Mouse (Mus musculus): ENCODE results near the gene Prss42. TPM values are rescaled to one million over a fixed set of nuclear protein-coding genes. Genes with fewer than 3 reads are reported as not detected.

The Prss42 gene
- not detected in 2 replicates for polyA plus RNA-seq (2015; fragmentation: Nextera tagmentation; extraction: Ambion mirVana)

DNA sequence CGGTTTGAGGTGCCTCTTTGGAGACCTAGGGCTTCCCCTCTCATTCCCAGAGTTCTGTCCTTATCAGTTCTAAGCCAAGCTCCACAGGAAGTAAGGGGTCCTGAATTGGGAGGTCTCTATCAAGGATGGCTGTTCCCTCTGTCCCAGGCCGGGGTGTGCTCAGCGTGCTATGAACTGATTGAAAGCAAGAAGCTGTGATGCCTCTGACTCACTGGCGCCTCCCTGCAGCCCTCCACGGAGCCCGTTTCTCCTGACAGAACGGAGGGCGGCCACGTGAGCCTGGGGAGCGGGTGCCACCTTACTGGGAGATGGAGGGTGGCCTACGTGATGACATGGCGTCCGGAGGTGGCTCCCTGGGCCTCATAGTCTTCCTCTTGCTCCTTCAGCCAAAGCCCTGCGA lies at the start of gene Prss42:
Prss42 (plus strand) TSS at position 301 of the 400 bp plus-strand sequence.
- no peak for ATAC-seq (ENCODE audit: low read depth)
- no peak within 1 kb of the TSS for H3K9ac ChIP-seq
- H3K9me3 ChIP-seq = no peaks in the 10 kb centered on the region
- H3K27me3 ChIP-seq = no peaks in the 10 kb centered on the region
- no peak within 1 kb of the TSS for H3K4me3 ChIP-seq
- 96% methylated on average over 14 of the region's 14 CpGs for WGBS
- H3K4me1 ChIP-seq (replicated peaks) = no peaks in the 10 kb centered on the region
- no peaks in the 10 kb centered on the region for H3K36me3 ChIP-seq
- H3K27ac ChIP-seq (replicated peaks) = no peak within 1 kb of the TSS
- H3K4me2 ChIP-seq = no peak within 1 kb of the TSS

DNA sequence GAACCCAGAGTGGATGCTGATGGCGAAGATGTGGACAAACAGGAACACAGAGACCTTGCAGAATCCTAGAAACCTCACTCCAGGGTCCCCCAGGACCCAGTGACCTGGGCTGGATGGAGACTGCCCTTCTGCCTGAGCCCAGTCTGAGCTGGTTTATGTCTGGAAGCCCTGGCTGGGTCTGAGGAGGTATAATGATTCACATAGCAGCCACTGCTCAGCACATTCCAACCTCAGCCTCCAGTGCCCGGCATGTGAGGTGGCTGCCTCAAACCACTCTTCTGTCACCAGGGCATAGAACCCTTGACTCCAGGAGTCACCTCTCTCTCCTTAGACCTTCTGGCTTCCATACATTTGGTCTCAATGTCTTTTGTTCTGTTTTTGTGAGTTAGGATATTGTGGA lies 49.5 kb upstream of the Prss42 start:
- peaks cover 5% of the 10 kb centered on the region; the same call in 1 of the 2 replicates for H3K4me1 ChIP-seq (replicated peaks)
- no peaks in the 10 kb centered on the region for H3K9me3 ChIP-seq
- H3K27ac ChIP-seq (replicated peaks) = no peak overlapping the region
- H3K36me3 ChIP-seq = no peaks in the 10 kb centered on the region
- 82% methylated on average over 2 of the region's 2 CpGs for WGBS
- H3K27me3 ChIP-seq = peaks cover 18% of the 10 kb centered on the region
- ATAC-seq (ENCODE audit: low read depth) = no peak
- no peak overlapping the region for H3K4me3 ChIP-seq
- H3K4me2 ChIP-seq = no peak overlapping the region
- H3K9ac ChIP-seq = no peak overlapping the region

DNA sequence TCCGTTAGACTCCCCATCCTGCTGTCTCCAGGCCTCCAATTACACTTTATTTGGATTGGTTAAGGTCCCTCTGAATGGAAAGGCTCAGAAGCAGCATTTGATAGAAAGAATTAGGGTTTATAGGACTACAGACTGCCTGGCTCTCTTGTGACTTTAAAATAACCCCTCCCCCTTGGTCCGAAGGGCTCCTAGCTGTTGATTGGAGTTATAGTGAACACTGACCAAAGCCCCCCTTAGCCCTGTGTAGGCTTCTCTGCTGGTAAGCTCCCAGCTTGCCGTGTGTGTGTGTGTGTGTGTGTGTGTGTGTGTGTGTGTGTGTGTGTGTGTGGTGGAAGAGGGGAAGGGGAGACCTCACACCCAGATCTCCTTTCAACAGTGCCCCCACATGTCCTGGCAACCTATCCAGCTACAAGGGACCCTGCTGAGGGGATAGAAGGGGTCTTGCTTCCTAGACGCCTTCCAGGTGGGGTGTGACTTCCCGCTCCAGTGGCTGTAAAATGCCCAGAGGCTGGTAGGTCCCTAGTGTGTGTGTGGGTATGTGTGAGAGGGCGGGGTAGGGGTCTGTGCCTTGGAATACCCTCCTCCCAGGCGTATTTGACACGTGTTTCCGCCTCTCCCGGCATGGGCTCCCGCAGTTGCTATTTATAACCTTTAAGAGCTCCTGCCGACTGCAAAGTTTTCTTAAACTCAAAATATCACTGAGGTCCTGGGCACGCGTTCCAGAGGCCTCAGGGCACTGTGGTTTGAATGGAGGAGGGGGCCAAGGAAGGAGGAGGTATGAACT lies 47.4 kb upstream of the Prss42 start:
- H3K9me3 ChIP-seq = no peaks in the 10 kb centered on the region
- H3K27ac ChIP-seq (replicated peaks) = no peak overlapping the region
- H3K36me3 ChIP-seq = no peaks in the 10 kb centered on the region
- no peak overlapping the region for H3K4me3 ChIP-seq
- no peak for ATAC-seq (ENCODE audit: low read depth)
- H3K4me2 ChIP-seq = no peak overlapping the region
- peaks cover under 1% of the 10 kb centered on the region; the same call in 1 of the 2 replicates for H3K27me3 ChIP-seq
- WGBS = 37% methylated on average over 14 of the region's 14 CpGs
- H3K4me1 ChIP-seq (replicated peaks) = peaks cover 5% of the 10 kb centered on the region; the same call in 1 of the 2 replicates
- H3K9ac ChIP-seq = no peak overlapping the region

DNA sequence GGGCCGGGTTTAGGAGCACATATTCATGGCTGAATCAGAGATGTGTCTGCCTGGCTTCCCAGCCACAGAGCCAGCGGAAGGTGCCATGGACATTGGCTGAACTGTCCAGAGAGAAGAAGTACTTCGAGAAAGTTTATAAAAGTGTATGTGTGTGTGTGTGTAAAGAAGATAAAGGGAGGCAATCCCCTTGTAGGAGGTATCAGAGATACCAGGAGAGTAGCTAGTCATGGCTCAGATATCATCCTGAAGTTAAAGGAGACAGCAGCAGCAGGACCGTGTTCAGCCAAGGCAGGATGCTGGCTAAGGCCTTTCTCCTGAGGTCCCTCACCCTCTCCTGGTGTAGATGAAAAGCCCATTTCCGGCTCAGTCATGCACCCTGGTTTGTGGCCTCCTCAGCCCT lies 46.6 kb upstream of the Prss42 start:
- no peaks in the 10 kb centered on the region for H3K9me3 ChIP-seq
- H3K27me3 ChIP-seq = no peaks in the 10 kb centered on the region; the same call in 1 of the 2 replicates
- no peaks in the 10 kb centered on the region for H3K36me3 ChIP-seq
- no peak overlapping the region for H3K9ac ChIP-seq
- H3K4me3 ChIP-seq = no peak overlapping the region
- ATAC-seq (ENCODE audit: low read depth) = no peak
- H3K27ac ChIP-seq (replicated peaks) = no peak overlapping the region
- peaks cover 1% of the 10 kb centered on the region; the same call in 1 of the 2 replicates for H3K4me1 ChIP-seq (replicated peaks)
- WGBS = 80% methylated on average over 5 of the region's 5 CpGs
- H3K4me2 ChIP-seq = no peak overlapping the region

DNA sequence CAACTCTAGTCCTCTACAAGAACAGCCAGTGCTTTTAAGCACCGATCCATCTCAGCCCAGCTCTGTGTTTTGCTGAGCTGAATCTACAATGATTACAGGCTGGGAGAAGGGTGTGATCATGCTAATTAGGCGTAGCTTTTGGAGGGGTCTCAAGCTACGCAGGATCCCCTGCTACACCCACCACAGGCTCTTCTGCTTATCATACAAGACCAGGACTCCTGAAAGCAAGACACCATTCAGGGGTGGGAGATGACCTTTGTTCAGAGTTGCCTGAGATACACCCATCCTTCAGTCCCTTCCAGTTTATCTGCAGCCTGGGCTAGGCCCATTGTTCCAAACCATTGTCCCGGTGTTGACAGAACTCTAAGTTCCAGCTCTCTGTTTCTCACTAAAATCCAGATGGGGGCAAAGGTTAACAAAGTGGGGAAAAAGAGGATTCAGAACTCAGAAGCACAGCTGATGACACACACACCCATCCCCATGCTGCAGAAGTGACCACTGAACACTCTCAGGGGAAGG lies 45.0 kb upstream of the Prss42 start:
- Histone ChIP-seq H3K9ac (no peak overlapping the region), H3K4me1 (replicated peaks) (no peaks in the 10 kb centered on the region), H3K4me2 (no peak overlapping the region), H3K9me3 (no peaks in the 10 kb centered on the region), H3K36me3 (no peaks in the 10 kb centered on the region), H3K4me3 (no peak overlapping the region), H3K27me3 (no peaks in the 10 kb centered on the region; the same call in 1 of the 2 replicates), H3K27ac (replicated peaks) (no peak overlapping the region)
- no peak for ATAC-seq (ENCODE audit: low read depth)
- WGBS = 78% methylated on average over 4 of the region's 4 CpGs

DNA sequence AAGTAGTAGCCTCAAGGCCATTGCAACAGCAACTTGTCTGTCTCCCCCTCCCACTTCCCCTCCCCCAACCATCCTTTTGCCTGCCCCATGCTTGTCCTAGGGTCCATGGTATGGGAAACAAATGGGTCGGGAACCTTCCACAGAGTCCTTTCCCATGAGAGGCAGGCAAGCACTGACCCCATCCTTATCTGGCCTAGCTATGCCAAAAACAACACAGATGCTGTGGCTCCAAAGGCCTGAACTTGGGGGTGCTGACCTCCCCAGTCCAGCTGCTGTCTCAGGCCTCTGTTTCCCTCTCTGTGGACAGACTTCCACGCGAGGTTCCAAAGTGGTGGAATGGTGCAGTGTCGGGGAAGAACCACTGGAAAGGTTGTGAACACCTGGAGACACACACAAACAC lies 44.2 kb upstream of the Prss42 start:
- 71% methylated on average over 4 of the region's 4 CpGs for WGBS
- Histone ChIP-seq H3K9ac (no peak overlapping the region), H3K9me3 (no peaks in the 10 kb centered on the region), H3K27me3 (no peaks in the 10 kb centered on the region; the same call in 1 of the 2 replicates), H3K4me2 (no peak overlapping the region), H3K4me1 (replicated peaks) (no peaks in the 10 kb centered on the region; the same call in 1 of the 2 replicates), H3K4me3 (no peak overlapping the region), H3K27ac (replicated peaks) (no peak overlapping the region), H3K36me3 (no peaks in the 10 kb centered on the region)
- ATAC-seq (ENCODE audit: low read depth) = no peak

DNA sequence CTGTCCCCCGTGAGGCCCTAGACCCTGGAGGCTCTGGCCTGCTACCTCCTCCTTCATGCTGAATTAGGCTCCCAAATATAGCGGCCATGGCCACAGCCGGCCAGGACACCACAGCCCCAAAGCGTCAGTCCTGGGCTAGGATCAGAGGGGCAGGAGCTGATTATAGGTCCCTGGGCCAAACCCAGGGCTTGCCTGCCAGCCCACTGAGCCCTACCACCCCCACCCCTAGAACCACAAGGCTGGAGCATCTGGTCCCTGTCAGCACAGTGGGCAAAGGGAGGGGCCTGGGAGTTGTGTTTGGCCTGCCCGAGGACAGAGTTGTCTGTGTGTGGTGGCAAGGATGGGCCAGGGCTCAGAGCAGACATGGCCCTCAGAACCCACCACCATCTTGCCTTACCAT lies 40.1 kb upstream of the Prss42 start:
- no peaks in the 10 kb centered on the region for H3K9me3 ChIP-seq

DNA sequence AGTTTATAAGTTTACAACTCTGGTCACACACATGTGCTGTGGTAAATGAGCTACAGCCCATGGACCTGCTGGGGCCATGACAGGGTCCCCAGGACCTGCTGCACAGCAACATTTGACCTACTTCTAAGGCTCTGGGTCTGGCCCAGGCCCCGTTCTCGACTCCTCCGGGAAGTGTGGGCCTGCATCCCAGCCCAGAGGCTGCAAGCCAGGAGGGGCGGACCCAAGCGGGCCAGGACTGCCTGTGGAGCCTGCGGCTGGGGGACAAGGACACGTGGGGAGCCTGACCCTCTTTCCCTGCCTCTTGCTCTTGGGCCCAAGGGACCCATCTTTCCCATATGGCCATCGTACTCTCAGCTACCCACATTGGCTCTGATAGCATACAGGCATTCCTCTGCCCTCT lies 39.4 kb upstream of the Prss42 start:
- Histone ChIP-seq H3K4me1 (replicated peaks) (no peaks in the 10 kb centered on the region; the same call in 1 of the 2 replicates), H3K9me3 (no peaks in the 10 kb centered on the region), H3K27ac (replicated peaks) (no peak overlapping the region), H3K4me2 (no peak overlapping the region), H3K36me3 (no peaks in the 10 kb centered on the region), H3K9ac (no peak overlapping the region), H3K27me3 (no peaks in the 10 kb centered on the region; the same call in 1 of the 2 replicates), H3K4me3 (no peak overlapping the region)
- no peak for ATAC-seq (ENCODE audit: low read depth)
- 65% methylated on average over 8 of the region's 8 CpGs for WGBS

More for the DNA sequence above, 40.1 kb upstream of the Prss42 start:
- Histone ChIP-seq H3K4me1 (replicated peaks) (no peaks in the 10 kb centered on the region; the same call in 1 of the 2 replicates), H3K27me3 (no peaks in the 10 kb centered on the region), H3K36me3 (no peaks in the 10 kb centered on the region), H3K4me2 (no peak overlapping the region), H3K4me3 (no peak overlapping the region), H3K27ac (replicated peaks) (no peak overlapping the region), H3K9ac (no peak overlapping the region)
- no peak for ATAC-seq (ENCODE audit: low read depth)
- 82% methylated on average over 5 of the region's 5 CpGs for WGBS

DNA sequence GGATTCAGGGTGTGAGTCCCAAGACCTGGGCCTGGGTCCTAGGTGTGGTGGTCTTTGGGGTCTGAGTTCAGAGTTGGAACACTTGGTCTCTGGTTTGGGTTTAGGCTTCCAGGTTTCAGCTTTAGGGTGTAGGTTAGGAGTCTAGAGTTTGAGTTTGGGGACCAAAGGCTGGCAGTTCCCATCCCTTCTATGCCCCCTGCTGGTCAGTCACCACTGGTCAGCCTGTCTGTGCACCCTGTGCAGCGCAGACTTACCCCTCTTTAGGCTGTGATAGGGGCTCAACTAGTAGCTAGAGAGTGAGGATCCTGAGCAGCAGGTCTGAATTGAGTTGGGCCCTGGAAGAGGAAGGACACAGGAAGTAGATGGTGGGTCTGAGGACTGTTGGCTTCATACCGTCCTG lies 38.7 kb upstream of the Prss42 start:
- H3K27me3 ChIP-seq = no peaks in the 10 kb centered on the region; the same call in 1 of the 2 replicates
- WGBS = 59% methylated on average over 2 of the region's 2 CpGs
- no peak overlapping the region for H3K27ac ChIP-seq (replicated peaks)
- H3K9ac ChIP-seq = no peak overlapping the region
- no peak overlapping the region for H3K4me2 ChIP-seq
- ATAC-seq (ENCODE audit: low read depth) = no peak
- no peaks in the 10 kb centered on the region; the same call in 1 of the 2 replicates for H3K4me1 ChIP-seq (replicated peaks)
- no peaks in the 10 kb centered on the region for H3K36me3 ChIP-seq
- no peak overlapping the region for H3K4me3 ChIP-seq
- no peaks in the 10 kb centered on the region for H3K9me3 ChIP-seq

DNA sequence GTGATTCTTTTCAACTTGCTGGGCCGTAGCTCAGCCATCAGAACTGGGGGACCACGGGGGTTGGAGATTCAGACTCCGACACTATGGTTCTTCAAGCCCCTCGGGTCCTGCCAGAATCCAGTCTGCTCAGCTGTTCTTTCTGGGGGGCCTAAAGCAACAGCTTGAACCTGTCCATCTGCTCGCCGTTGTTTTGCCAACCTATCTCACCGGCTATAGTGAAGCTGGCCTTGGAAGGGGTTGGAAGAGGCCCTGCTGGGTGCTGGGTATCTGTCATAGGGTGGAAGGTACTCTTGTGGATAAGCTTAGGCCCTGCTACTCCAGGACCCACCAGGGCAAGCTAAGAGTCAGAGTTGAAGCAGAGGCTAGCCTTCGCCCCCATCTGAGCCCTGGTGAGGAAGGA lies 37.1 kb upstream of the Prss42 start:
- Histone ChIP-seq H3K36me3 (no peaks in the 10 kb centered on the region), H3K27me3 (no peaks in the 10 kb centered on the region; the same call in 1 of the 2 replicates), H3K27ac (replicated peaks) (no peak overlapping the region), H3K9me3 (no peaks in the 10 kb centered on the region), H3K4me1 (replicated peaks) (no peaks in the 10 kb centered on the region; the same call in 1 of the 2 replicates), H3K4me2 (no peak overlapping the region), H3K9ac (no peak overlapping the region), H3K4me3 (no peak overlapping the region)
- 90% methylated on average over 8 of the region's 8 CpGs for WGBS
- ATAC-seq (ENCODE audit: low read depth) = no peak

DNA sequence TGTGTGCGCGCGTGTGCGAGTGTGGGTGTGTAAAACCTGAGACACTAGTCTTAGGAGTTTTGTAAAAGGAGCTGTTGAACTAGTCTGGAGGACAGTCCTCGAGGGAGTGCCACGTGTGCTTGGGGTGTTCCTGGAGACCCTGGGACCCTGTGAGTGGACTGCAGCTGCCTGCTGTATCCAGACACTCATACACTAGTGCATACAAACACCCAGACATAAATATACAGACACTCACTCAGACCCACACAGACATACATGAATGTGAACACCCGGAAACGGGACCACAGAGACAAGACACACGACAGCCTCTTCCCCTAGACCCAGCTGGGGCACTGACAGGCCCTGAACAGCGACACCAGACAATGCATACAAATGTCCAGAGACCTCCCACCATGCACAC lies 35.2 kb upstream of the Prss42 start:
- H3K9ac ChIP-seq = no peak overlapping the region
- no peaks in the 10 kb centered on the region for H3K36me3 ChIP-seq
- no peaks in the 10 kb centered on the region; the same call in 1 of the 2 replicates for H3K27me3 ChIP-seq
- H3K4me3 ChIP-seq = no peak overlapping the region
- ATAC-seq (ENCODE audit: low read depth) = no peak
- no peak overlapping the region for H3K27ac ChIP-seq (replicated peaks)
- H3K9me3 ChIP-seq = no peaks in the 10 kb centered on the region
- H3K4me1 ChIP-seq (replicated peaks) = no peaks in the 10 kb centered on the region; the same call in 1 of the 2 replicates
- WGBS = 70% methylated on average over 10 of the region's 10 CpGs
- no peak overlapping the region for H3K4me2 ChIP-seq

DNA sequence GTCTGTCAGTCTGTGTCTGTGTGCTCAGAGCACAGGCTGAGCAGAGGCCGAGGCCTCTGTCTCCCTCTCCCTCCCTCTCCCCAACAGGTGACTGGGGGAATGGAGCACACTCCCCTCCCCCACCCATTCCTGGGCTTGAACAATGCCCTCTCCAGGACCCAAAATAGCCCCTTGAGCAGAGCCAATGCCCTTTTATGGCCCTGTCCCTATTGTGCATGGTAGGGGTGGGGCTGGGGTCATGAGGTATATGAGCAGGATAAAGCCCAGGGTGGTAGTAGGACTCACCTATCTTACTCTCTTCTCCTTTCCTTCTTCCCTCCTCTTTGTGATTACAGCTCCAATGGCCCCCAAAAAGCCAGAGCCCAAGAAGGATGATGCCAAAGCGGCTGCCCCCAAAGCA lies 34.6 kb upstream of the Prss42 start:
- H3K4me2 ChIP-seq = no peak overlapping the region
- no peaks in the 10 kb centered on the region; the same call in 1 of the 2 replicates for H3K4me1 ChIP-seq (replicated peaks)
- no peak for ATAC-seq (ENCODE audit: low read depth)
- H3K9ac ChIP-seq = no peak overlapping the region
- 52% methylated on average over 2 of the region's 2 CpGs for WGBS
- no peaks in the 10 kb centered on the region; the same call in 1 of the 2 replicates for H3K27me3 ChIP-seq
- no peak overlapping the region for H3K27ac ChIP-seq (replicated peaks)
- no peak overlapping the region for H3K4me3 ChIP-seq
- H3K36me3 ChIP-seq = no peaks in the 10 kb centered on the region
- no peaks in the 10 kb centered on the region for H3K9me3 ChIP-seq

Measured in neural tube, embryonic 13.5 days (tissue).